Mouse (Mus musculus): ENCODE results near the gene 4933400A11Rik.

4933400A11Rik gene

GRCm38 (mm10) chrX:169779535-169779934 lies at the start of gene 4933400A11Rik:
TSS of gene 4933400A11Rik (minus strand) at chrX:169779635.
- no peak for DNase-seq (ENCODE audit: low read depth, low spot score)

- DNase-seq (ENCODE audit: low read depth, low spot score): no peak
Observed at GRCm38 (mm10) chrX:169828136-169828535, 48.7 kb upstream of the 4933400A11Rik start.

GRCm38 (mm10) chrX:169827720-169828119 lies 48.3 kb upstream of the 4933400A11Rik start:
- no peak for DNase-seq (ENCODE audit: low read depth, low spot score)

- no peak for DNase-seq (ENCODE audit: low read depth, low spot score)
Observed at GRCm38 (mm10) chrX:169826947-169827346, 47.5 kb upstream of the 4933400A11Rik start.

- no peak for DNase-seq (ENCODE audit: low read depth, low spot score)
Observed at GRCm38 (mm10) chrX:169813673-169814072, 34.2 kb upstream of the 4933400A11Rik start.

- no peak for DNase-seq (ENCODE audit: low read depth, low spot score)
Observed at GRCm38 (mm10) chrX:169811783-169812182, 32.3 kb upstream of the 4933400A11Rik start.

- no peak for DNase-seq (ENCODE audit: low read depth, low spot score)
Observed at GRCm38 (mm10) chrX:169811318-169811717, 31.9 kb upstream of the 4933400A11Rik start.

GRCm38 (mm10) chrX:169807744-169808143 lies 28.3 kb upstream of the 4933400A11Rik start:
- no peak for DNase-seq (ENCODE audit: low read depth, low spot score)

GRCm38 (mm10) chrX:169805791-169806190 lies 26.4 kb upstream of the 4933400A11Rik start:
- DNase-seq (ENCODE audit: low read depth, low spot score): no peak

- no peak for DNase-seq (ENCODE audit: low read depth, low spot score)
Observed at GRCm38 (mm10) chrX:169800238-169800637, 20.8 kb upstream of the 4933400A11Rik start.

GRCm38 (mm10) chrX:169798987-169799680 lies 19.7 kb upstream of the 4933400A11Rik start:
- DNase-seq (ENCODE audit: low read depth, low spot score): no peak

GRCm38 (mm10) chrX:169797148-169797547 lies 17.7 kb upstream of the 4933400A11Rik start:
- no peak for DNase-seq (ENCODE audit: low read depth, low spot score)

GRCm38 (mm10) chrX:169794831-169795311 lies 15.4 kb upstream of the 4933400A11Rik start:
- no peak for DNase-seq (ENCODE audit: low read depth, low spot score)

GRCm38 (mm10) chrX:169794421-169794820 lies 15.0 kb upstream of the 4933400A11Rik start:
- no peak for DNase-seq (ENCODE audit: low read depth, low spot score)

- DNase-seq (ENCODE audit: low read depth, low spot score): no peak
Observed at GRCm38 (mm10) chrX:169792879-169793278, 13.4 kb upstream of the 4933400A11Rik start.

GRCm38 (mm10) chrX:169789702-169790101 lies 10.3 kb upstream of the 4933400A11Rik start:
- DNase-seq (ENCODE audit: low read depth, low spot score): no peak

- DNase-seq (ENCODE audit: low read depth, low spot score): no peak
Observed at GRCm38 (mm10) chrX:169758001-169758400, 21.4 kb downstream of the 4933400A11Rik start.

GRCm38 (mm10) chrX:169735387-169735969 lies 44.0 kb downstream of the 4933400A11Rik start:
- no peak for DNase-seq (ENCODE audit: low read depth, low spot score)

All from telencephalon, adult 2 months (tissue).